Mouse (Mus musculus) gonadal fat pad, adult 2 months (tissue): ENCODE results near the gene Arrdc5. TPM values are rescaled to one million over a fixed set of nuclear protein-coding genes. Genes with fewer than 3 reads are reported as not detected.

ENCODE experiments used
- DNase-seq: peaks from one replicate; pipeline ENCODE4 v3.0.0-alpha.2; 2012; ENCODE audit warnings: low read depth
- polyA plus RNA-seq: library from polyadenylated mRNA; depleted of rRNA; stranded (reverse); fragments of >200 nt; gene quantifications from 2 replicates; pipeline ENCODE4 v1.2.3, GENCODE M21; 2012

Arrdc5 gene
- polyA plus RNA-seq, 1 experiment = 0.36 TPM

GRCm38 (mm10) chr17:56303160-56303846, 3.2 kb upstream of the Arrdc5 start, which contains the start of gene Uhrf1:
Gene Uhrf1 (plus strand): TSS chr17:56303321.
- DNase-seq = no peak

GRCm38 (mm10) chr17:56302363-56302996, 2.4 kb upstream of the Arrdc5 start:
- no peak for DNase-seq

GRCm38 (mm10) chr17:56298238-56298637, 1.8 kb downstream of the Arrdc5 start:
- no peak for DNase-seq

- no peak for DNase-seq
These were observed 3.9 kb downstream of the Arrdc5 start for GRCm38 (mm10) chr17:56296201-56296600.

- DNase-seq = no peak
These were observed 5.8 kb downstream of the Arrdc5 start for GRCm38 (mm10) chr17:56294241-56294640.

GRCm38 (mm10) chr17:56293291-56293690, 6.8 kb downstream of the Arrdc5 start:
- DNase-seq = no peak

GRCm38 (mm10) chr17:56292531-56293222, 7.4 kb downstream of the Arrdc5 start, which contains the start of gene Plin3:
Gene Plin3 (minus strand): TSS chr17:56292873.
- no peak for DNase-seq

GRCm38 (mm10) chr17:56291826-56292475, 8.1 kb downstream of the Arrdc5 start:
- no peak for DNase-seq

GRCm38 (mm10) chr17:56291171-56291511, 8.9 kb downstream of the Arrdc5 start:
- no peak for DNase-seq

GRCm38 (mm10) chr17:56290388-56291170, 9.5 kb downstream of the Arrdc5 start:
- DNase-seq = no peak

- DNase-seq = no peak
These were observed 10.4 kb downstream of the Arrdc5 start for GRCm38 (mm10) chr17:56289371-56290331.

- DNase-seq = no peak
These were observed 11.2 kb downstream of the Arrdc5 start for GRCm38 (mm10) chr17:56288866-56289265.

GRCm38 (mm10) chr17:56287830-56288229, 12.3 kb downstream of the Arrdc5 start:
- DNase-seq = no peak

- DNase-seq = no peak
These were observed 14.1 kb downstream of the Arrdc5 start for GRCm38 (mm10) chr17:56285995-56286394.

GRCm38 (mm10) chr17:56283316-56283715, 16.8 kb downstream of the Arrdc5 start:
- no peak for DNase-seq

GRCm38 (mm10) chr17:56282802-56283201, 17.3 kb downstream of the Arrdc5 start:
- no peak for DNase-seq

- DNase-seq = no peak
These were observed 18.9 kb downstream of the Arrdc5 start for GRCm38 (mm10) chr17:56281193-56281592.

GRCm38 (mm10) chr17:56279481-56280155, 20.5 kb downstream of the Arrdc5 start:
- no peak for DNase-seq

- no peak for DNase-seq
These were observed 21.7 kb downstream of the Arrdc5 start for GRCm38 (mm10) chr17:56278340-56278739.

GRCm38 (mm10) chr17:56277567-56277893, 22.6 kb downstream of the Arrdc5 start:
- no peak for DNase-seq
